Mouse (Mus musculus) kidney, postnatal 0 days (tissue): Measurements from ENCODE around the gene Mettl7a1. TPM values are rescaled to one million over a fixed set of nuclear protein-coding genes. Genes with fewer than 3 reads are reported as not detected.
"Not testable (repeated sequence)": the region's sequence is repeated elsewhere in the genome, so short reads cannot be mapped to it uniquely, and the experiment has no call there.

ENCODE experiments used
- ATAC-seq: fragments of 200-750 bp; cut with Nextera tagmentation; replicated peaks from 2 replicates; pipeline ENCODE4 v1.8.0; 2017; ENCODE audit warnings: low read depth, moderate number of reproducible peaks, moderate TSS enrichment, moderate library complexity; ENCODE audit not compliant: low FRiP score
- DNase-seq: peaks from one replicate; pipeline ENCODE4 v3.0.0-alpha.2; 2016; ENCODE audit warnings: low spot score
- H3K27ac ChIP-seq: fragments of 300-500 bp; sonication (generic); 2 replicates; pipeline ENCODE4 v1.5.1; 2014; ENCODE audit warnings: mild to moderate bottlenecking
- H3K27me3 ChIP-seq: fragments of 300-500 bp; sonication (generic); 2 replicates; pipeline ENCODE4 v1.6.1; 2014; ENCODE audit warnings: low read length, mixed read lengths; ENCODE audit not compliant: insufficient read depth
- H3K36me3 ChIP-seq: fragments of 300-500 bp; sonication (generic); 2 replicates; pipeline ENCODE4 v1.6.1; 2014; ENCODE audit warnings: low read length, mixed read lengths; ENCODE audit not compliant: insufficient read depth
- H3K4me1 ChIP-seq: fragments of 300-500 bp; sonication (generic); replicated peaks from 2 replicates; pipeline ENCODE4 v1.6.1; 2014; ENCODE audit warnings: antibody characterized with exemption, low read length, mixed read lengths; ENCODE audit not compliant: insufficient read depth
- H3K4me2 ChIP-seq: fragments of 300-500 bp; sonication (generic); 2 replicates; pipeline ENCODE4 v1.6.1; 2014; ENCODE audit warnings: mild to moderate bottlenecking, low read length, moderate library complexity, mixed read lengths
- H3K4me3 ChIP-seq: fragments of 300-500 bp; sonication (generic); replicated peaks from 2 replicates; pipeline ENCODE4 v1.5.1; 2014; ENCODE audit warnings: low read depth, low read length
- H3K9ac ChIP-seq: fragments of 300-500 bp; sonication (generic); 2 replicates; pipeline ENCODE4 v1.6.1; 2014; ENCODE audit warnings: low read depth, low read length
- H3K9me3 ChIP-seq: fragments of 300-500 bp; sonication (generic); replicated peaks from 2 replicates; pipeline ENCODE4 v1.6.1; 2016; ENCODE audit warnings: low read length, inconsistent platforms, mixed read lengths
- CTCF ChIP-seq: IDR thresholded peaks from 2 replicates; pipeline ENCODE4 v1.5.1; 2016; ENCODE audit warnings: antibody characterized with exemption, low read depth, mild to moderate bottlenecking, moderate library complexity
- WGBS: fragments of 180-500 bp; shearing (Covaris S2); extraction: QIAGEN DNeasy Blood & Tissue Kit; methylation state at CpG from one replicate; pipeline ENCODE4 v1.1.7; 2014; 5-methylcytosine and 5-hydroxymethylcytosine counted together
- polyA plus RNA-seq: library from polyadenylated mRNA; unstranded; fragments of >200 nt; fragmentation: Nextera tagmentation; extraction: Ambion mirVana; gene quantifications from 2 replicates; pipeline ENCODE4 v1.2.1, GENCODE M21; 2015

Mettl7a1 gene
- polyA plus RNA-seq, 1 experiment from 2014 or later = 14.3 TPM

DNA sequence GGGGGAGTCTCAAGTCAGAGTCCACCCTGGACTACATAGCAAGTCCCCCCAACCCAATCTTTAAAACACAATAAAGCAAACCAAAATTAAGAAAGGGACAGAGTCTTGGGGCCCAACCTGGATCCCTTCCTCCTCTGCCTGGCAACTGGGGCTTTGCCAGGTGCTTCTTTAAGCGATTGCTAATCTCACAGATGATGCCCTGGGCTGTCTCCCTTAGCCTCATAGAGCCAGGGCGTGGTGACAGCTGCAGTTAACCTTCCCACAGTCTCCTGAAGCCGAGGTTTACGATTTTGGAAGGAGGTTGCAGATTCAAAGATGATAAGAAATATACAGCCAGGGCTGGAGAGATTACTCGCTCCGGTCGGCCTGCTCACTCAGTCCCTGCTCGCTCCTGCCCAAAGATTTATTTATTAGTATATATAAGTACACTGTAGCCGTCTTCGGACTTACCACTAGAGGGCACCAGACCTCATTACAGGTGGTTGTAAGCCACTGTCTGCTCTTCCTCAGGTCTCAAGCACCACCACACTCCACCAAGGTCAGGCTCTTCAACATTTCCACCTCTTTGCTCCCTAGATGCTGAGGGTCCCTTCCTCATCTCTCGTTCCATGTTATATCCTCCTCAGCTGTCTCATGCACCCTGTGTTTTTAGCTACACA lies 3.6 kb downstream of the Mettl7a1 start:
- H3K4me1 ChIP-seq, ATAC-seq, H3K27me3 ChIP-seq, H3K27ac ChIP-seq, H3K9me3 ChIP-seq, H3K4me3 ChIP-seq, H3K4me2 ChIP-seq, H3K9ac ChIP-seq, H3K36me3 ChIP-seq: not testable (repeated sequence)
- 36% methylated on average over 8 of the region's 11 CpGs for whole genome bisulfite sequencing
- peak; percentile 65 for TF ChIP-seq CTCF
- DNase-seq = peak; percentile 83

DNA sequence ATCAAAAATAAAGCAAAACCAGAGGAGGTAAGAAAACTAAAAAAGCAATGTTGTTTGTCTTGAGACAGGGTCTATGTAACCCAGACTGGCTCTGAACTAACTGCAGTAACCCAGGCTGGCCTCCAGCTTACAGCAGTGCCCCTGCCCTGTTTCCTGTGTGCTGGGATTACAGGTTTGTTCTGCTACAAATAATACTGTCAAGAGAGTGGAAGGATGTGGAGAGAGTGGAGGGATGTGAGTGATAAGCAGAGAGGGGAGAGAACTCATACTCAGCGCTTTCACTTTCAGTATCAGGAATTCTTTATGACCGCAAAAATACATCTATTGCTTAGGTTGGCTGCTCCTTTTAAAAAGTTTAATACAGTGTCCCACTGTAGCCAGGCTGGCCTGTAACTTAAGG lies 8.4 kb downstream of the Mettl7a1 start:
- no peaks in the 10 kb centered on the region for H3K27me3 ChIP-seq
- TF ChIP-seq CTCF = no peak
- WGBS = 60% methylated on average over 2 of the region's 2 CpGs
- H3K4me3 ChIP-seq = no peak overlapping the region
- ATAC-seq (no peak), DNase-seq (peak; percentile 12)
- no peaks in the 10 kb centered on the region for H3K4me1 ChIP-seq
- H3K27ac ChIP-seq = no peak overlapping the region
- no peaks in the 10 kb centered on the region for H3K9me3 ChIP-seq
- H3K4me2 ChIP-seq = no peak overlapping the region
- no peak overlapping the region for H3K9ac ChIP-seq
- no peaks in the 10 kb centered on the region for H3K36me3 ChIP-seq

- DNase-seq = no peak
- Histone ChIP-seq H3K4me1 (no peaks in the 10 kb centered on the region), H3K4me3 (no peak overlapping the region), H3K27ac (no peak overlapping the region), H3K36me3 (no peaks in the 10 kb centered on the region), H3K27me3 (no peaks in the 10 kb centered on the region), H3K4me2 (no peak overlapping the region), H3K9me3 (no peaks in the 10 kb centered on the region), H3K9ac (no peak overlapping the region)
- no peak for TF ChIP-seq CTCF
- 93% methylated on average over 5 of the region's 5 CpGs for WGBS
- ATAC-seq = no peak
Observed at GRCm38 (mm10) chr15:100314448-100315145, 10.7 kb downstream of the Mettl7a1 start.

DNA sequence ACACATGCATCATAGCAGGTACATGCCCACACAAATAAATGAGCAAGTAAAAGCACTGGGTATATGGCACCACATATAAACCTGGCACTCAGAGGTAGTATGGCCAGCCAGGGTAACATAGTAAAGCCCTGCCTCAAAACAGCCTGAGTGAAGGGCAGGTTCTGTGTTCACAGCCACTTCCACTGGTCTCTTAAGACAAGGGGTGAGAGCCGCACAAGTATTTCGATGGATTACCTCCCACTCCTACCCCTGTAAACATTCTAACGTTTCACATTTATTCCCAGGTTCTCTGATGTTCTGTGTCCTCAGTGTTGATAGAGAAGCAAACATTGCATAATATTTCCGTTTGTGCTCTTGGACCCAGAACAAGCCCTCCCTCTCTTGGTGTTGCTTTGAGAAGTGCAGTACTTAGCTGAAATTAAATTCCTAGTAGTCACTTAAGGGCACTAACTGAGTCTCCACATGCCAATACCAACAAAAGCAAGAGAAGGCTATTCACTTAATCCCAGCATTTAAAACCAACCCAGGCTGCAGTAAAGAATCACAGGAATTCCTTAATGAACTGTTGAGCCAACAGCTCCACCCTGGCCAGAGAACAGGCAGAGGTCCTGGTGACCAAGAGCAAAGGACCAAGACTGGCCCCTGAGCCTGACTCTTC lies 14.2 kb downstream of the Mettl7a1 start:
- WGBS = 55% methylated on average over 4 of the region's 4 CpGs
- H3K9me3 ChIP-seq, H3K36me3 ChIP-seq, H3K4me3 ChIP-seq, H3K27ac ChIP-seq, H3K4me1 ChIP-seq, H3K9ac ChIP-seq, ATAC-seq, H3K4me2 ChIP-seq, H3K27me3 ChIP-seq: not testable (repeated sequence)
- peak; percentile 21 for DNase-seq

GRCm38 (mm10) chr15:100319884-100320283 lies 15.9 kb downstream of the Mettl7a1 start:
- H3K9ac ChIP-seq = no peak overlapping the region
- no peaks in the 10 kb centered on the region for H3K36me3 ChIP-seq
- no peak overlapping the region for H3K4me2 ChIP-seq
- H3K4me1 ChIP-seq = no peaks in the 10 kb centered on the region
- 92% methylated on average over 1 of the region's 1 CpGs for WGBS
- no peak for TF ChIP-seq CTCF
- H3K27me3 ChIP-seq = no peaks in the 10 kb centered on the region
- DNase-seq (no peak), ATAC-seq (no peak)
- no peak overlapping the region for H3K4me3 ChIP-seq
- no peaks in the 10 kb centered on the region for H3K9me3 ChIP-seq
- H3K27ac ChIP-seq = no peak overlapping the region

DNA sequence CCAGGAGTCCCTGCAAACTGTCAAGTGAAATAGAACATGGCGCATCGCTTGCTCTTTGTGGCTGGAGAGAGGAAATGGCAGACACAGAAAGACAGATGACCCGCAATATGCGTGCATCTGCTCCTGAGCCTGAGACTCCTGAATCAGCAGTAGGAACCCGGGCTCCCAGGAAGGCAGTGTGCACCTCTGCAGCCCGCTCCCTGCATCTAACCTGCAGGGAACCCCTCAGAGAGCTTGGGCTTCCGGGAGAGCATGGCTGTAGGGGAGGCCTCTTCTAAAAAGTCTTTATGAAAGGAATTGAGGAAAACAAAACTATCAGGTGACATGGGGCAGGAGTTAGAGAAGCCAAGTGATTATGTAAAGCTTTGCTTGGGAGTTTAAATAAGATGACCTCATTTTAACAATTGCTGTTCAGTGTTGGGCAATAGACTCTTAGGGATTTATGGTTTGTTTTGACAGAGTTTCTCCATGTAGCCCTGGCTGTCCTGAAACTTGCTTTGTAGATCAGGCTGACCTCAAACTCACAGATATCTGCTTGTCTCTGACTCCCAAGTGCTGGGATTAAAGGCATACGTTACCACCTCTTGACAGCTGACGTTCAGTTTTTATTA lies 16.5 kb downstream of the Mettl7a1 start:
- no peak overlapping the region for H3K27ac ChIP-seq
- no peaks in the 10 kb centered on the region for H3K9me3 ChIP-seq
- TF ChIP-seq CTCF = no peak
- 0 out of 2 replicates have a peak, but pooled peaks cover 2% of the 10 kb centered on the region for H3K4me1 ChIP-seq
- DNase-seq (no peak), ATAC-seq (no peak)
- H3K4me2 ChIP-seq = no peak overlapping the region
- WGBS = 69% methylated on average over 9 of the region's 9 CpGs
- H3K27me3 ChIP-seq = no peaks in the 10 kb centered on the region
- no peak overlapping the region for H3K9ac ChIP-seq
- no peak overlapping the region for H3K4me3 ChIP-seq
- no peaks in the 10 kb centered on the region for H3K36me3 ChIP-seq
